In genomic region chr2:131721631-131722545, GRCm38 (mm10) we compare ENCODE assay signal across 14 mouse cellular contexts.
DNase-seq lines count a peak whose midpoint lies in the region.
"Had no signal": no experiment of that assay in that cellular context is flagged by ENCODE, and none has a peak within 500 bp of the region (broad histone marks: within the 10 kb centered on the region; RNA-seq: fewer than 3 reads in every experiment).

No protein-coding gene starts in this region.

- DNase-seq in adrenal gland, adult (ENCODE audit: inconsistent age in 2 of 2, low spot score in 1 of 2), result peak; percentile 54 to 77
- DNase-seq in adrenal gland, postnatal 4 days (ENCODE audit: low spot score in 2 of 2), result no peak
- DNase-seq in kidney, adult 9 months, result peak; percentile 30
- no peak for DNase-seq in kidney, adult 18-20 months
- peak; percentile 50 for DNase-seq in adrenal gland, adult 8-10 months
- DNase-seq in fibroblast of lung, adult 2 months (ENCODE audit: low read depth), result peak; percentile 89
- DNase-seq in natural killer cell, adult 2 months (ENCODE audit: low spot score in 2 of 2), result no peak
- DNase-seq in layer of hippocampus, postnatal 25 days (ENCODE audit: extremely low spot score in 1 of 2, low spot score in 1 of 2), result no peak
- DNase-seq: cerebellum, adult 9-11 months; gastrocnemius, postnatal 36 days; heart, postnatal 36 days; layer of hippocampus, postnatal 36 days; lung, adult 18-20 months; lung, postnatal 10 days had no signal

Comparison
In these comparisons a context has a peak if more than half of its experiments do, and no peak if none do; other contexts are left out.
1. DNase-seq: peak in adrenal gland, adult (2 of 2), kidney, adult 9 months (single experiment), adrenal gland, adult 8-10 months (single experiment) and fibroblast of lung, adult 2 months (single experiment); none in adrenal gland, postnatal 4 days (0 of 2), kidney, adult 18-20 months (single experiment), natural killer cell, adult 2 months (0 of 2) and layer of hippocampus, postnatal 25 days (0 of 2).